Mouse (Mus musculus) v-Abl transformed pro-B cells (cell line): ENCODE measurements at regions not wholly inside any gene's neighbourhood (a gene's known extent, or its start where the extent isn't known, plus 50 kb on each side); places are given as distances from the start of the nearest gene placed in this dataset.

ENCODE experiments used
- in situ Hi-C, 2 experiments: fragments of 400-800 bp; cut with MboI; formaldehyde crosslinking; loops; one replicate each; pipeline ENCODE4 v1.15.1; 2025; ENCODE audit not compliant: unreplicated experiment in 2 of 2

- in situ Hi-C loops, result loop anchor here (10.0 to 25.0 kb wide), 3 partner anchors 214 to 339 kb away; partner anchors contain the start of gene Hes1 (in 2 of the 2)
Observed at GRCm38 (mm10) chr16:29848527-29848926, 215.7 kb upstream of the Hes1 start.

GRCm38 (mm10) chr16:29849511-29849910 is 214.7 kb upstream of the Hes1 start:
- in situ Hi-C loops, result loop anchor here (10.0 to 25.0 kb wide), 3 partner anchors 213 to 338 kb away; partner anchors contain the start of gene Hes1 (in 2 of the 2)

- in situ Hi-C loops, result no loop called here
Observed at GRCm38 (mm10) chr16:29850616-29851015, 213.6 kb upstream of the Hes1 start.

GRCm38 (mm10) chr16:29851827-29852226 is 212.4 kb upstream of the Hes1 start:
- in situ Hi-C loops, result no loop called here

- in situ Hi-C loops, result no loop called here
Observed at GRCm38 (mm10) chr16:29854805-29855565, 209.2 kb upstream of the Hes1 start.

GRCm38 (mm10) chr16:29856545-29856944 is 207.6 kb upstream of the Hes1 start:
- in situ Hi-C loops, result no loop called here

GRCm38 (mm10) chr16:29858645-29859044 is 205.5 kb upstream of the Hes1 start:
- in situ Hi-C loops, result no loop called here

GRCm38 (mm10) chr16:29860306-29860705 is 203.9 kb upstream of the Hes1 start:
- in situ Hi-C loops, result no loop called here

- in situ Hi-C loops, result no loop called here
Observed at GRCm38 (mm10) chr16:29861056-29861455, 203.1 kb upstream of the Hes1 start.

GRCm38 (mm10) chr16:29865075-29865740 is 199.0 kb upstream of the Hes1 start:
- in situ Hi-C loops, result no loop called here

- in situ Hi-C loops, result no loop called here
Observed at GRCm38 (mm10) chr16:29871395-29871794, 192.8 kb upstream of the Hes1 start.

- in situ Hi-C loops, result no loop called here
Observed at GRCm38 (mm10) chr16:29876196-29876595, 188.0 kb upstream of the Hes1 start.

GRCm38 (mm10) chr16:29877372-29878123 is 186.6 kb upstream of the Hes1 start:
- in situ Hi-C loops, result no loop called here

GRCm38 (mm10) chr16:29879665-29880064 is 184.5 kb upstream of the Hes1 start:
- in situ Hi-C loops, result no loop called here

- in situ Hi-C loops, result no loop called here
Observed at GRCm38 (mm10) chr16:29881497-29881896, 182.7 kb upstream of the Hes1 start.

- in situ Hi-C loops, result no loop called here
Observed at GRCm38 (mm10) chr16:29882226-29882972, 181.8 kb upstream of the Hes1 start.

GRCm38 (mm10) chr16:29883252-29883992 is 180.8 kb upstream of the Hes1 start:
- in situ Hi-C loops, result no loop called here

- in situ Hi-C loops, result no loop called here
Observed at GRCm38 (mm10) chr16:29884899-29885298, 179.3 kb upstream of the Hes1 start.

GRCm38 (mm10) chr16:29886755-29887154 is 177.4 kb upstream of the Hes1 start:
- in situ Hi-C loops, result no loop called here

- in situ Hi-C loops, result no loop called here
Observed at GRCm38 (mm10) chr16:29889346-29889745, 174.8 kb upstream of the Hes1 start.
